20 mouse cellular contexts compared by ENCODE assay signal in genomic region chr19:53157176-53157575, GRCm38 (mm10).
"Had no signal": no experiment of that assay in that cellular context is flagged by ENCODE, and none has a peak within 500 bp of the region (broad histone marks: within the 10 kb centered on the region; RNA-seq: fewer than 3 reads in every experiment).

No protein-coding gene starts in this region.

- ATAC-seq: liver, postnatal 0 days; lung, postnatal 0 days; midbrain, embryonic 13.5 days had no signal

- DNase-seq: kidney, adult 8-10 months; kidney, postnatal 10 days; kidney, postnatal 36 days; left cerebral cortex, postnatal 4 days; liver, postnatal 0 days; lung, embryonic 14.5 days; right cerebral cortex, adult 18-20 months; right cerebral cortex, postnatal 14 days; spleen, adult 18-20 months; thymus, postnatal 25 days had no signal

- H3K4me1 ChIP-seq: kidney, embryonic 15.5 days; neural tube, embryonic 12.5 days; neural tube, embryonic 15.5 days had no signal

- H3K9ac ChIP-seq: kidney, embryonic 15.5 days; limb, embryonic 12.5 days; limb, embryonic 15.5 days; liver, embryonic 14.5 days; liver, postnatal 0 days; lung, embryonic 14.5 days; midbrain, embryonic 13.5 days; neural tube, embryonic 12.5 days; neural tube, embryonic 15.5 days; stomach, embryonic 15.5 days had no signal

- H3K36me3 ChIP-seq: kidney, embryonic 15.5 days; limb, embryonic 12.5 days; limb, embryonic 15.5 days; midbrain, embryonic 13.5 days; neural tube, embryonic 12.5 days; neural tube, embryonic 15.5 days; stomach, embryonic 15.5 days had no signal

- H3K9me3 ChIP-seq: kidney, embryonic 15.5 days; limb, embryonic 12.5 days; limb, embryonic 15.5 days; midbrain, embryonic 13.5 days; neural tube, embryonic 12.5 days; neural tube, embryonic 15.5 days; stomach, embryonic 15.5 days had no signal

- H3K27ac ChIP-seq: kidney, embryonic 15.5 days; limb, embryonic 12.5 days; limb, embryonic 15.5 days; liver, embryonic 14.5 days; midbrain, embryonic 13.5 days; neural tube, embryonic 12.5 days; neural tube, embryonic 15.5 days; stomach, embryonic 15.5 days had no signal

- H3K27me3 ChIP-seq: kidney, embryonic 15.5 days; limb, embryonic 12.5 days; limb, embryonic 15.5 days; midbrain, embryonic 13.5 days; neural tube, embryonic 12.5 days; neural tube, embryonic 15.5 days; stomach, embryonic 15.5 days had no signal

- H3K4me3 ChIP-seq: kidney, embryonic 15.5 days; limb, embryonic 12.5 days; limb, embryonic 15.5 days; midbrain, embryonic 13.5 days; neural tube, embryonic 12.5 days; neural tube, embryonic 15.5 days; stomach, embryonic 15.5 days had no signal

- H3K4me2 ChIP-seq: kidney, embryonic 15.5 days; limb, embryonic 12.5 days; limb, embryonic 15.5 days; liver, embryonic 11.5 days; lung, embryonic 14.5 days; midbrain, embryonic 13.5 days; neural tube, embryonic 12.5 days; neural tube, embryonic 15.5 days; stomach, embryonic 15.5 days had no signal
